Mouse (Mus musculus) brain, adult 2 months (tissue): Measurements from ENCODE around the gene Cercam.
"Not testable (repeated sequence)": the region's sequence is repeated elsewhere in the genome, so short reads cannot be mapped to it uniquely, and the experiment has no call there.

ENCODE experiments used
- DNase-seq: peaks from one replicate; pipeline ENCODE4 v3.0.0; 2011; ENCODE audit warnings: low read depth, low spot score

Gene Cercam

DNA sequence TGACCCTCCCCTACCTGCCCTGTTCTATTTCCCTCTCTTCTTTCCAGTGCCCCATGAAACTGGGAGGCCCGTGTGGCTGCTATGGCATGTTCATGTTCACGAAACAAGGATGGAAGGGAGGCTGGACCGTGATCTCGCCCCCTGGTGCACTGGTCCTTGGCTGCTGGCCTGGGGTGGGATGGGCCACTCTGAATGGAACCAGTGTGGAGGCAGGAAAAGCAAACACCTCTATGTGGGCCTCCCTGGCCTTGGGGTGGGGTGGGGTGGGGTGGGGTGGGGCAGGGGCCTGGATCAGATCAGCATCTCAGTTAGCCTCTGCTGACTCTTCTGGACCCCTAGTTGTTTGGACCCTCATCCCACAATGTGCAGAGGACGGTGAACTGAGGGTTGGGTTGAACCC lies 15.2 kb upstream of the Cercam start:
- DNase-seq = peak; percentile 57

DNA sequence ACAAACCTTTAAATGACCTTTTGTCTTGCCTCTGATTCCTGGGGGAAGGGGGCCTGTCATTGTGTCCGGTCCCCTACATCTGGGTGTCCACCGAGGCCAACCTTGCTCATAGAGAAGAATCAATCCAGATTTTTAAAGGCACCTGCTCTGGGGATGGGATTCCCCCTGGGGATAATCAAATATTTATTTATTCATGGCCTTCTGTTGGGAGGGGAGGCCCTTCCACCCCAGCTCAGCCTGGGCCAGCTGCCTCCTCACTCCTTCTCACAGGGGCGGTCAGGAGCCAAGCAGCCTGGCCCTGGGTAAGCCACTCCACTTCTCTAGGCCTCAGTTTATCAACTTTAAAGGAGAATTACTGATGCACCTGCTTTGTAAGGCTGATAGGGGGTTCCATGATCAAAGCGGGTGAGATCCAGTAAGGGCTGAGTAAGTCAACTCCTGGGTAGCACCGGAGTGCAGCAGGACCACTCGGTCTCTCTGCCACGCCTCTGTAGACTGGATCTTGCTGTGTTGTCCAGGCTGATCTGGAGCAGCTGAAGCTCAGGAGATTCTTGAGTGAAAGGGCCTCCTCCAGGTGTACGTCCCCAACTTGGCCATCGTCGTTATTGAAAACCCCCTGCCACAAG lies 13.3 kb upstream of the Cercam start:
- DNase-seq = no peak

DNA sequence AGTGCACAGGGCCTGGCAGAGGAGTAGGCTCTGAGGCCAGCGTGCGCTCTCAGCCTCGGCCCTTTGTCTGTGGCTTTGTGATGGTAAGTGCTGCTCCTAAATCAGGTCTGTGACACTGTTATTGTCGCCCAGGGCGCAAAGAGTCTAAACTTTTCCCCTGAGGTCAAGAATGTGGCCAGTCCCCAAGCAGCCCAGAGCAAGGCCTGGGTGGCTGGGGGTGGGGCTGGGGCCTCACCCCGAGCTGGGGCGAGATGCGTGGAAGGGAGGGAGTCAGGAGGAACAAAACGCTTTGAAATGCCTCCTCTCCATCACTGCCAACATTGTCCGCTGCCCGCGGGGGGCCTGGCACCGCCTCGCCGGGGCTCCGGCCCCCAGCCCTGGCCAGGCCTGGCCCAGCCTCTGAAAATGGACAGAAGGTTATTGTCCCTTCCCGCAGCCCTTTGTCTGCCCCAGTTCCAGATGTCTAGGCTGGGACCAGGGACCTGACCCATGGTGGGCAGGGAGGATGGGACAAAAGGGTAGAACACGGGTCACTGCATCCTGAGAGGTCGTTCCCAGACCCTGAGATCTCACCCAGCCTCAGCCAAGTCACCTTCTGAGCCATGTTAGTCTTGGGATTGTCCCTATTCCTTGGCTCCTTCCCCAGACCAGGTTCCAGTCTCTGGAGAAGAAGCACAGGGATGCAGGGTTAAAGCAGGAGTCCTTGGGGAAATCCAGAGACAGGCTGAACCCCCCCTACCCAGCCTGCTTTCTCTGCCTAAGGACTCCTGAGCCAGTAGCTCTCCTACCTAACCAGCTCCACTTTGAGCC lies 12.3 kb upstream of the Cercam start:
- DNase-seq = peak; percentile 92

GRCm38 (mm10) chr2:29857341-29857740 lies 11.6 kb upstream of the Cercam start:
- DNase-seq = no peak

GRCm38 (mm10) chr2:29857967-29858366 lies 11.0 kb upstream of the Cercam start:
- DNase-seq = no peak

DNA sequence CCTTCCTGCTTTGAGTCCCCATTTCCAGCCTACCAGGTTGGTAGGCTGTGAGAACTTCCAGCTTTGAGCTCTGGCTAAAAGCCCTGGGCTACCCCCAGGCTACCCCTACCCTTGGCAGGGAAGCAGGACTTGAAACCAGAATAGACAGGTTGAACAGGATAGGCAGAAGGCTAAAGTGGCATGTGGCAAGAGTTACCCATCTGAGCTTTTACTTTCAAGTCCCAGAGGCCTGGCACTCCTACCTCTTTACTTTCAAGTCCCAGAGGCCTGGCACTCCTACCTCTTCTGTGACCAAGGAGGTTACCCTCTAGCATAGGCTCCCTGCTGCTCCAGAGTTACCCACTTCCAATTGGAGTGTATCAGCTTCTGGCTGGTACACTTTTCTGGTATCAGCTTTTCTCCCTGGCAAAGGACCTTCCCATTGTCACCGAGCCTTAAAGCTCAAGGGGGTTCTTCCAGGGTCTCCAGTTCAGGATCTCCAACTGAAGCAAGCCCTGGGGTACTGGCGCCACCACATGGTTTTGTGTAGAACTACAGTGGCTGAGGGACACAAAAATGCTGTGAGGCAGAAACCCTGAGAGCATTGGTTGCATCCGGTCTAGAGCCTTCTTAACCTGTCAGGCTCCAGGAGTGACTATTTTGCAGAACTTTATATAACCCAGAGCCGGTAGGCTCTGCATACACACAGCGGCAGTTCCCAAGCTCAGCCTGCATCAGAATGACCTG lies 10.1 kb upstream of the Cercam start:
- peak; percentile 67 for DNase-seq

DNA sequence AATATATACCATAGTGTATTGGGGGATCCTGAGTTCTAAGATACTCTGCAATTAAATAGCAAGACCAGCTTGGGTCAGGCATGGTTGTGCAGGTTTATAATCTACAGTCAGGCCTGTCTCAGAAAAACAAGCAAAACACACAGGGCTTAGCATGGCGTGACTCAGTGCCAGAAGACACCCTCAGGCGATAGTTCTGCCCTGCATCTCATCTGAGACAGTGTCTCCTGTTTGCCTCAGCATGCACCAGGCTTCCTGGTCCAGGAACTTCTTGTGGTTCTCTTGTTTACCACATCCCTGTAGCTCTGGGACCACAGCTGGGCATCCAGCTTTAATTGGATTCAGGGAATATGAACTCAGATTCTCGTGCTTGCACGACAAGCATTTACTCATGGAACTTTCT lies 3.8 kb upstream of the Cercam start:
- DNase-seq = no peak

DNA sequence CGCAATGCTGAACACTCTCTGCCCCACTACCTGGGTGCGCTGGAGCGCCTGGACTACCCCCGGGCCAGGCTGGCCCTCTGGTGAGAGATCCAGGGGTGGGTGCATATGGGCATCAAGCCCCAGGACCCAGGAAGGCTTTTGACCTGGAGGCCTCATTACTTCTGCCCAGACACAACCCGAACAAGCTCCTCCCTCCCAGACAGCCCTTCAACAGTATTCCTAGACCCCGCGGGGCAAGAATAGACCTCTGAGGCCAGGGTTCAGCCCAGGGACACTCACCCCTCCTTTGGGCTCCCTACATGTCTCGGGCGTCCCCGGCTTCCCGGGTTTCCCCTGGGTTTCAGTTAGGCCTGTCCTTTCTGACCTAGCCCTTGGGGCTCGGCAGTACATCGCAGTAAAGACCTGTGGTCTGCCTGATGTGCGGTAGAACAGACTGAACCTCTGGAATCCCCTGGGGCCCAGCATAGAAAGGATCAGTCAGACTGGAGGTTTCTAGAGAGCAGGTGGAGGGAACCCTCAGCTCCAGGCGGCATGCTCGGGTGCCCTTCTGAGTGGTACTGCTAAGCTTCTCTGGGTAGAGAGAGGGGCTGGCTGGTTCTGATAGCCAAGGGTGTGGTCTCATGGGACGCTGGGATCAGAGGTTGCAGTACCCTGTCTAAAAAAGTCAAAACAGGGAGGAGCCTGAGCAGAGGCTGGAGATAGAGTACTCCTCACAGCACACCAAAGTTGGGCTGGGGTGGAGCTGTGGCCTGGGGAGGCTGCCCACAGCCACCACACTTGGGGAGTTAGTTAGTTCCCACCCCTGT lies 885 bp downstream of the Cercam start:
- no peak for DNase-seq

- peak; percentile 83 for DNase-seq
These were observed 3.8 kb downstream of the Cercam start for GRCm38 (mm10) chr2:29872581-29873295.

DNA sequence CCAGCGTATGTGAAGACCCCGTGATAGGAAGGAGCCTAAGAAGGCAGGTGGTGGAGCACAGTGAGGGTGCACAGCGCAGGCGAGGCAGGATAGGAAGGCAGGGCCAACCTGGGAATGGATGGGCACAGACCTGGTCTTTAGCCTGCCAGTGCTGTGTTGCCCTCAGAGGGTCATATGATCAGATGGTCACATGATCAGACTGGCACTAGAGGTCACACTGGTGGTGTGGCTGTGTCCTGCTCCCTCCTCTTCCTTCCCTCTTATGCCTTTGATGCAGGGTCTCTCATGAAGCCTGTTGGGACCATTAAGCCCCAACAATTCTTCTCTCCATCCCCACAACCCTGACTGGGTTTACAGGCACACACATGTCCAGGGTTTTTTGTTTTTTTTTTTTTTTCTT lies 4.8 kb downstream of the Cercam start:
- DNase-seq = no peak

- no peak for DNase-seq
These were observed 9.1 kb downstream of the Cercam start for GRCm38 (mm10) chr2:29878061-29878460.

GRCm38 (mm10) chr2:29879191-29879590 lies 10.2 kb downstream of the Cercam start:
- no peak for DNase-seq

- peak; percentile 89 for DNase-seq
These were observed 11.2 kb downstream of the Cercam start for GRCm38 (mm10) chr2:29879964-29880830.

DNA sequence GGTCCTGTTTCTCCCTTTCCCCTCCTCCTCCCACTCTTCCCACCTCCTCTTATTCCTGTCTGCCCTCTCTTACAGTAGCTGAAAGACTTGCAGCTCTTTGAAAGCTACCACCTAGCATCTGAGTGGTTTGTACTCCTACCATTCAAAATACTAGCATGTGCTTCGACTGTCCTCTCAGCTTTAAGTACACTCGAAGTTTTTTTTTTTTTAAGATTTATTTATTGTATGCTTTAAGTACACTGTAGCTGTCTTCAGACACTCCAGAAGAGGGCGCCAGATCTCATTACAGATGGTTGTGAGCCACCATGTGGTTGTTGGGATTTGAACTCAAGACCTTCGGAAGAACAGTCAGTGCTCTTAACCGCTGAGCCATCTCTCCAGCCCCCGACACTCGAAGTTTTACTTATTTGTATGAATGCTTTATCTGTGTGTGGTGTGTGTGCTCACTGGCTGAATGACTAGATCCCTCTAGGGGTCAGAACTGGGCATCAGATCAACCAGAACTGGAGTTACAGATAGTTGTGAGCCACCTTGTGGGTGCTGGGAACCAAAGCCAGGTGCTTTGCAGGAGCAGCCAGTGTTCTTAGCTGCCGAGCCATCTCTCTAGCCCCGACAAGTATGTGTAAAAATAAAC lies 17.8 kb downstream of the Cercam start:
- DNase-seq = not testable (repeated sequence)

- DNase-seq = peak; percentile 99
These were observed 20.3 kb downstream of the Cercam start, which contains the start of gene Odf2 for GRCm38 (mm10) chr2:29889066-29889944. Gene Odf2 (plus strand): TSS chr2:29889221.

DNA sequence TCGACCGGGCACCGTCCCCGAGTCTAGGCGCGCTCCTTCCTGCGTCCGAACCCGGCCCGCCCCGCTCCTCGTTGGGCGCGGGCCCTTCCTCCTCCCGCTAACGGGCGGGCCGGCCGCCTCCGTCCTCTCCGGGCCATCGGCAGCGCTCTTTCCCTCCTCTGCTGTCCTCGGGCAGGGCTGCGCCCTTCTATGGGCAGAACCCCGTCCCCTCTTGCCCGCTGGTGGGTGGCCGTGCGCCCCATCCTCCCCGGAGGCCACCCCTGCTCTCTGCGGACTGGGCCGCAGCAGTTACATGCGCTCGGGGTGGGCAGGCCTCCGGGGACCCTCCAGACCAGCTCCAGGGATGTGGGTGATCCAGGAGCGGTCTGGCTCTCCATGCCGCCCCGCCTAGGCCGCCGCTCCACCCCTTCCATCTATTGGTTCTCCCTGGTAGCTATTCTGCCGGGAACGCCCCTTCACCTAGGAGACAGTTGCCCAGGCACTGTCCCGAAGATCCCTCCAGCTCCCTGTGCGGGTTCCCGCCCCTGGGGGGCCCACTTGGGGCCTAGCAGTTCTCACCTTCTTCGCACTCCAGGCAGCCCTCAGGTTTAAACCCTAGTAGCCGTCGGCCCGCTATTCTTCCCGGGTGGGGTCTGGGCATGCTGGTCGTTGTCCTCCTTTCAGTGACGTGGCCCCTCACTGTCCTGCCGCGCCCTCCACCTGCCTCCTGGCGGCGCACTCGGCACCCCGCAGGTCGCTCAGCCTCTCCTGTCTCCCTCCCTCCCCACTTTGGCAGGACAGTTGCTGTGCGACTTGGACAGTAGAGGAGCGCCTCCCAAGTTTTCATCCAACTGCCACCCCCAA lies 21.2 kb downstream of the Cercam start:
- DNase-seq = peak; percentile 92

DNA sequence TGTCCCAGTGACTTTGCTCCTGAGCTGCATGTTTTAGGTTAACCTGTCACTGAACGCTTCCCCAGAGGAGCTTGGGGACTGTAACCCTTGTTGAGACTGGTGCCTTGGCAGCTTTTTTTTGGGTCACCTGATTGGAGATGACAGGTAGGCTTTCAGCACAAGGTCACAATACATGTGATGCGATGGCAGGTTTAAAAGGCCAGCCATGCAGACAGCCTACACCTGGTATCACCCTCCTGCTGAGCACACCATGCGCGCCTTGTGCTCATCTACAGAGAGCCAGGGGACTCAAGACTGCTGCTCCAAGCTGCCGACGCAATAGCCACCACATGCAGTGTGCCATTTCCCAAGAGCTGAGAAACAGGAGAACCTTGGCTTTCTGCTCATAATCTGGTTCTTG lies 22.8 kb downstream of the Cercam start:
- DNase-seq = peak; percentile 82

- peak; percentile 81 for DNase-seq
These were observed 27.1 kb downstream of the Cercam start for GRCm38 (mm10) chr2:29896071-29896470.
